Mouse (Mus musculus): ENCODE data around the gene C530025M09Rik.

Gene C530025M09Rik

DNA sequence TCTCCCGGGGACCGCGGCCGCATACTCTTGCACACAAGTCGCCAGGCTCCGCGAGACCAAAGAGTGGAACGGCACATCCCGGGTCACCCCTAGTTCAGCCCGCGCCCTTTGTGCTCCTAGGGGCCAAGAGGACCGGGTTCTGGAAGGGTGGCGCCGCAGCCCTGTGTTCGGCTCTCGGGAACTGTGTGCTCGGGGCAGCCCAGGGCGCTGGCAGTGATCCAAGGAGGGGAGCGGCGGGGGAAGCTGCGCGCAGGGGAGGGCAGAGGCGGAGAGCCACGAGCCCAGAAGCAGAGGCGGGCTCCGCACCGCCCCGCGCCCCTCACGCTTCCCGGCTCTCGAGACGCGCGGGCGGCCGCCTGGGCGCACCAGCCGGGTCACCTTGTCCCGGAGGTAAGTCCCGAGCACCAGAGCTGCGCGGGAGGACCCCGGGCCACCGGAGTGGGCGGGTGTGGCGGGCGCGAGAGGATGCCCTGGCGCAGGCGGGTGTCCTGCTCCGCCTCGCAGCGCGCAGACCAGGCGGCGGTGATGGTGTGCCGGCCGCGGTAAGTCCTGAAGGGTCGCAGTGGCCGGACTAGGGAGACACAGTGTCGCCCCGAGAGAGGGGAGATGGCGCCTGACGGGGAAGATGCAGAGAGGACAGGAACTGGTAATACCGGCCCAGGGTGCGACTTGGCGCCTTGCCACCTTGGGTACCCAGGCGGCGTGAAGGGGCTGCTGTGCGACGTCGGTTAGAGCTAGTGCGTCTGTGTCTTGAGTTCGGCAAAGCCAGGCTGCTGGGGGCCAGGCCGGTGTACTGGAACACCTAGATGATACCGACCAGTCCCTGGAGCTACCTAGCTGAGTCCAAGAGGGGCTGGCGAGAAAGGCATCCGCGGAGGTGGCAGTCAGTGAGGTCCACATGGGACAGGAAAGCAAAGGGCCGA is at the start of gene C530025M09Rik:
Gene C530025M09Rik (minus strand): TSS at position 678 of the 923 bp plus-strand sequence.
- no peak for DNase-seq (ENCODE audit: low spot score)

DNA sequence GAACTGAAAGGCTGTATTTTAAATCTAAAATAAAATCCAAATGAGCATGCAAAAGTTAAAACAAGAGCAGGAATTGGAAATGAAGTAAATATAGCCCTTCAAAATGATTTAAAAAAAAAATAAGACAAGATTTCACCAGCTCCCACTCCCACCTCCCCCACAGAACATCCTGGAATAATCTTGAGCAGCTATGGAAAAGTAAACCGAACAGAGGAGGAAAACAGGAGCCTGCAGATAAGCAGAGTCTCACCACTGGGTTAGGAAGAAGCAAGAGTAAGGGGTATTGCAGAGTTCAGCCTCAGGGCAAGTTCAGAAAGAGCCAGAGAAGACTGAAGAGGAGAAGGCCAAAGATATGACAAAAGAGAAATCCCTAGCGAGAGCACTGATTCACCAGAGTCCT is 46.9 kb upstream of the C530025M09Rik start:
- DNase-seq (ENCODE audit: low spot score), result no peak

DNA sequence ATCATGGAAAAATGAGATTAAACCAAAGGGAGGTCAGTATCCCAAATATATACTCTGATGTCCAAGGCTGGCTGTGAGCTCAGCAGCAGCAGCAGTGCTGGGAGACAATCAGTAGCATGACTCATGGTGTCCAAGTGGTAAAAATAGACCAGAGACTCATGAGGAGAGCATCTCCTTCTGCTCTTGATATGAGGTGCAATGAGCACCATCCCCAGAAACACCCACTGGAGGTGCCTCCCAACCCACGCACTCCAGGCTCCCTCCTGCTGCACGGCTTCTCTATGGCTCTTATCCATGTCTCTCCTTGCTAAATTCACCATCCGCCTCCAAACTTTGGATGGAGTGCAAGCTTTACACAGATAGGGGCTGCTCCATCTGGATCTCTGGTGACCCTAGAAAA is 42.3 kb upstream of the C530025M09Rik start:
- peak; percentile 58 for DNase-seq (ENCODE audit: low spot score)

DNA sequence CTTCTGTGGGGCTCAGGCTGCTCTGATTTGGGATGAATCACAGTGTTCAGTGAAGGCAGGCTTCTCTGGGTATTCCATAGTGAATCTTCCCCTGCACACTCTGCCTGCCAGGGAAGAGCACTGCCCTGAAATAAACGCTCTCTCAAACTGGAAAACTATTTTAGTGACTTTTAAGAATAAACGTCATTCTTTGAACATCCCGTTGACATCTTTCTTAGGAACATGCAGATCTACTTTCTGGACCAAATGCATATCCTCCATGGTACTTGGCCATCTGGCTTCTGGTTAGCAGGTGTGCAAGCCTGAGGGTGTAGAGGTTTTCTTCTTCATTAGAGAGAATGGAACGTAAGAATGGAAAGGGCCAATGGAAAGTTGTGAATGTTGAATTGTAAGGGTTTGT is 41.5 kb upstream of the C530025M09Rik start:
- no peak for DNase-seq (ENCODE audit: low spot score)

DNA sequence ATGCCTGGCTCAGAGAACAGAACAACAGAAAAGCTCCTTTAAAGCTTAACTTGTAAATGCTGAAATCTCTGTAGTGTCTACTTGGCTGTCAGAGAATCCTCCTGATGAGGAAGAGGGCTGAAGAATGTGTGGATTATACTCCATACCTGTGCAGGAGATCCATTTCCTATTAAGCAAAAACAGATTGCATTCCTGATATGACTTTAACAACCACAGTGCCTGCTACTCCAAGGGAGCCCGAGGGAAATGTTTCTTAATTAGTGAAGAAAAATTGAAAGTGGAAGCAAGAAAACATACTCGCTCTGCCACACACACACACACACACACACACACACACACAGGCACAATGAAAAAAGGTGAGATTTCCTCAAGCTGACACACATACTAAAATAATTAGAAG is 39.5 kb upstream of the C530025M09Rik start:
- no peak for DNase-seq (ENCODE audit: low spot score)

DNA sequence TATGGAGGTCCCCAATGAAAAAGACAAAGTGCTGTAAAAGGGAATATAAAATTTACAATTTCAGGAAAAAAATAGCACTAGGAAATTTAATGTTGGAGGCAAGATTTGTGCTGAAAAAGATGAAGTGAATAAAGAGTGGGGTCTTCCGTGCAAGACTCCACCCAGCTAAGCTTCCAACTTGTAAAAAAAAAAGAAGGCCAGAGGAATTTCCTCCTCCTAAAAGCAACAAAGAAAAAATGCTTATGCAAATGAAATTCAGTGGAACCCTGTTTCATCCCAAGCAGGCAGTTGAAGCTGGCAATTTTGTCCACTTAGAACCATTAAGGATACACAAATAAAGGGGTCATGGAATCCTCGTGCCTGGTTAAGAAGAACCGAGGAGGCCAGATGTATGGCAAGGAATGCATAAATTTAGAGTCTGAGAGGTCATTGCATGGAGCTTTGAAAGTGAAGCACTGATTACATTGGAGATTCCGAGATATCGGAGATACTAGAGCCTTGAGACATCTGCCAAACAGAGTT is 35.0 kb upstream of the C530025M09Rik start:
- DNase-seq (ENCODE audit: low spot score), result no peak

DNA sequence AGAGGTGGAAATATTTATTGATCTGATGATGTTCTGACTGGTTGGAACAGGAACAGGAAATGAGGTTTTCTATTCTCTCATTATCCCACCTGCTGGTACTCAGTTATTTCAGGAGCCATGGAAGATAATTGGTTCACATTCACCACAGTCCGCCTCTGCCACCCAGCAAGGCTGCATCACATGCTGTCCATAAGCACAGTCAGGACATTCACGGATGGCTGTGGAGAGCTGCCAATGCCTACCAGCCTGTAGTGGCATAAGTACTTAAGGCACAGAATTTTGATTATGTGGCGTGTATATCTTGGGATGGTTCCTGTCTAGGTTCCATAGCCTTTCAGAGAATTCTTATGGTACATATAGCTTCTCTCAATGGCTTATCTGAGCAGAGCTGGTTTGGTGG is 30.0 kb upstream of the C530025M09Rik start:
- no peak for DNase-seq (ENCODE audit: low spot score)

DNA sequence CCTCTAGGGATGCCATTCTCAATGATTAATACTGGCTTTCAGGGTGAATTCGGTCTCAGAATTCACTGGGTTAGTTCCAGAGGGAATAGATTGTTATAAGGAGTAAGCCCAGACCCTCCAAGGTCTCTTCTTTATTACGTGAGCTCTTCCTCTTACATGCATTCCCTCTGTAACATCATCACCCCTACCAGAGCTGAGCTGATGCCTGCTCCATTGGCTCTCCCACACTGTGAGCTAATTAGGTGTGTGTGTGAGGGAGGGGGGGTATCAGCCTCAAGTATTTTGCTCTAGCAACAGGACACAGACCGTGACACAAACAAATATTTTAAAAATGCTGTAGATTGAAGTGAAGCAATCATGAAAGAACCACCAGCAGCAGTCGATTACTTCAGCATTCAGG is 17.8 kb upstream of the C530025M09Rik start:
- no peak for DNase-seq (ENCODE audit: low spot score)

DNA sequence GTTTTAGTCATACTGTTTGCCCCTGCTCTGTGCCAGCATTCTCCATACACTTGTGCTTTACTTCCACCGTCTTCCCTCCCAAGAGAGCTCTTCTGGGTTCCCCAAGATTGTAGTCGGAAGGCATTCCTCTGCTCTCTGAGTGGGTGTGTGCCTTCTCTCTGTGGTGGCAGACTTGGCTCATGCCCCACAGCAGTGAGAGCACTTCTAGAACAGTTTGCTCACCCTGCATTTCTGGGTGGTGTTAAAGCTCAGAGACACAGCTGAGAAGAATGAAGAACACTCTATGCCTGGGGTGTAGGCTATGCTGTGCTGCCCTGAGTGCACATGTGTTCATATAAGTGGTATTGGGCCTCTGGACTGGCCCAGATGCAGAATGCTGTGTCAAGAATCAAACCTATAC is 13.6 kb upstream of the C530025M09Rik start:
- DNase-seq (ENCODE audit: low spot score), result no peak

DNA sequence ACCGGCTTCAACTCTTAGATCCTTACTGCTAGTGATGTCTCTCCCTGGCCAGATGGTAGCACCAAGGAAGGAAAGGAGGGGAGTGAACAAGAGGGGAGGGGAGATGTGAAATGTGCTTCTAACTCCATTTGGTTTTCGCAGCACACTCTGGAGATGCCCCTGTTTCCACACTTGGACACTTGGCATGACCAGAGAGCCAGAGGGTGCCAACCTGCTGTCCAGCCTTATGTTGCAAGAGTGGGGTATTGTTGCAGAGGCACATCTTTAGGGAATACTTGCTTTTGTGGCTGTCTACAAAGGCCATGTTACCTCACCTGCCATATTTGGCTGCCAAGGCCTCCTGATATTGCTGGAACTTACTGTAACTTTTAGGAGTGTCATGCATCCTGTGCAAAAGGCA is 8.7 kb upstream of the C530025M09Rik start:
- no peak for DNase-seq (ENCODE audit: low spot score)

DNA sequence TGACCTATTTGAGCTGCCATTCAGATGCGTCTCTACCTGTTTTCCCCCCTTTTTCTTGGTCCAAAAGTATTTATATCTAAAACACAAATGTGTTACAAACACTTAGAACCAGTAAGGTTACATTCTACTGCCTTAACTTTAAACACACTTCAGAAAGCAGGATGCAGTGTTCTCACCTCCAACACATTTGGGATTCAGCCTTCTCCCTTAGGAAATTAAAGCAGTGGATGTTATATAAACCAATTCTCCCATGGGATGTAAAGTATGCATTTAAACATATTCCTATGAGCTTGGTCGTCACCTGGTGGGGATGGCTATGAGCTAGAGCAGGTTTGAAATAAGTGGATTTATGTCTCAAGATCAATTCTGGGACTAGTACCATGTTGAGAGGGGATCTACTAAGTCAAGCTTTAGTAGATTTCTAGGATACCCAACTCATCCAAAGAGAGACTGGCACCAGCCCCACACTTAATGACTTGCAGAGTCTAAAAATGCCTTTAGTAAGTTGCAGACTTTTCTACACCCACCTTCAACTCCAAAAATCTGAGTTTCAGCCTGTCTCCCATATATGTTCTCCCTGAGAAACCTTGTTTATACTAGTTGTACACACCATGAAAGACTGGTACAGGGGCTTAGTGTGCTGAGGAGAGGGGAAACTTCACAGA is 5.6 kb upstream of the C530025M09Rik start:
- no peak for DNase-seq (ENCODE audit: low spot score)

DNA sequence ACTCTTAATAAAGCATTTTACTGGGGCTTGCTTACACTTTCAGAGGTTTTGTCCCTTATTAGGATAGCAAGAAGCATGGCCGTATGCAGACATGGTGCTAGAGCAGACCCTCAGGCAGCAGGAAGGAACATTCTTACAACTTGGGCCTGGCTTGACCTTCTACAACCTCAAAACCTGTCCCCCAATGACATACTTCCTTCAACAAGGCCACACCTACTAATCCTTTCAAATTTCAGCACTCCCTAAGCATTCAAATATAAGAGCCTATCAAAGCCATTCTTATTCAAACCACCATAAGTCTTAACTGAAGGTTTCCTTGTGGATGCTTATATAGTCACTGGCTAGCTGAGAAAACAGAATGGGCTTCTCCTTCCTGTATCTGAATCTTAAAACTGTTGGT is 4.1 kb upstream of the C530025M09Rik start:
- no peak for DNase-seq (ENCODE audit: low spot score)

DNA sequence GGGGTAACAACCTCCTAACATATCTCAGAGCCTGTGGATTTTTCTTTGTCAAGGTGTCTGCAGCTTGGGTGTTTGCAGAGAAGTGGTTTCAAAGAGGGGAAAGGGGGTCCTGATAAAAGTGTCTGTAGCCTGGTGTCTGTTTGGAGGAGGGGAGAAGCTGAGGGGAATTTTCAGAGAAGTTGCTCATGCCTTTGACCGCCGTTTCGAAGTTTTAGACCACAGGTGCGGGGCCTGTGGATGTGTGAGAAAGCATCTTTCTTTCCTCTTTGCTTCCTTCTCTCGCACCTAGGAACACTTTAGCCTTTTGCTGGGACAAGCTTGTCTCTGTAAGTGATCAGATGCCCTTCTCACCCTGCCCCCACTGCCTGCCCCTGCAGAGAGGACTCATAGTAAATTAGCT is 1.3 kb upstream of the C530025M09Rik start:
- no peak for DNase-seq (ENCODE audit: low spot score)

DNA sequence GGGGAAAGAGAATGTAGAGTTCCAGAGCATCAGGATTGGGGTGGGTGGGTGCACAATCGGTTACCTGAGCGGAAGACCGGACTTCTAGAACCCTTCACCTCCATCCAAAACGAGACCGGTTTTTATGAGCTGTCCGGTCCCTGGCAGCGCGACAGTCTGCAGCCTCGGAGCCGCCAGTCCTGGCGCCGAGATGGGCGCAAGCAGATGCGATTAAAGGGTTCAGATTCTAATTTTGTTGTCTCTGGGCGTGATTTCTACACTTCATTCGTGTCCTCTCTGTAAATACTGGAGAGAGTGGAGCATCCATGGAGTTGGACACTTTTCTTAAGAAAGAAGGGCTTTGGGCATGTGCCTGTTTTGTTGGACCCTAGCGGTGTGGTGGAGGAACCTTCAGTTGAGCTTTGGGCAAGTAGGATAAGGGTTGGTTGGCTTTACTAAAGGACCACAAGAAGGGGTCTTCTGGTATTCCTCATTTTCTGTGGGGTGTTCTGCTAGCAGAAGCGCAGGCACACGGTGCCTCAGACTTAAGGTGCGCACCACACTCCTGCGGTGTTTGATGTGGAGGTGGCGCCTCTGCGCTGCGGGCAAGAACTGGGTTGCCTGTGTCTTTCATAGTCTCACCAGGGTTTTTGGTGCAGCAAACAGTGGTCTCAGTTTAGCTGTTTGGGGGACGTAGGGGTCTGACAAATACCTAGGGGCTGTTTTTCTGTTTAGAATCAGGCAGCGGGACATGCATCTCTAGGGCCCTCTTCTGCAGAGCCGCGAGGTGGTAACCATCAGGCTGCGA is 639 bp upstream of the C530025M09Rik start:
- DNase-seq (ENCODE audit: low spot score), result no peak

DNA sequence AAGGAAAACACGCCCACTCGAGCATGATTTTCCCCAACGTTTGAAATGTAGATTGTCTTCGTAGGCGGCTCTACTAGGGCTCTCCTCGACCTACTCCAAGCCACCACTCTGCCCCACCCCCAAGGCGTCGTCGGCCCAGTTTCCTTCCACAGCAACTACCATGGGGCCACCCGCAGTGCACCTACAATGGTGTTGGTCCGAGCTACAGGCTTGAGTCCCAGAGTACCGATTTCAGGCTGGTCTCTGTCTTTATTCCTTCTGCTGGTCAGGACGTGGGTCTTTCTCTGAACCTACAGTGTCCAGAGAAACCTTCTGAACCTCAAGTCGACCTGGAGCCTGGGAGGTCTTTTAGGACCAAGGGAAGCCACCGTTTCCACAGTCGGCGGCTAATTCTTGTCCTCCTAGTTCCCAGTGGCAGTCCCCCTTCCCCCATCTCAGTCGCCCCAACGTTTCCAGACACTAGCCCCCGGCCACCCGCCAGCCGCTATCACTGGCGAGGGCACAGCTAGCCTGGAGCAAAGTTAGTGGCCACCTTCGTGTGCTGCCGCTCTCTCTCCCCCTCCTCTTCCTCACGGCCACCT is 968 bp downstream of the C530025M09Rik start:
- DNase-seq (ENCODE audit: low spot score), result no peak

DNA sequence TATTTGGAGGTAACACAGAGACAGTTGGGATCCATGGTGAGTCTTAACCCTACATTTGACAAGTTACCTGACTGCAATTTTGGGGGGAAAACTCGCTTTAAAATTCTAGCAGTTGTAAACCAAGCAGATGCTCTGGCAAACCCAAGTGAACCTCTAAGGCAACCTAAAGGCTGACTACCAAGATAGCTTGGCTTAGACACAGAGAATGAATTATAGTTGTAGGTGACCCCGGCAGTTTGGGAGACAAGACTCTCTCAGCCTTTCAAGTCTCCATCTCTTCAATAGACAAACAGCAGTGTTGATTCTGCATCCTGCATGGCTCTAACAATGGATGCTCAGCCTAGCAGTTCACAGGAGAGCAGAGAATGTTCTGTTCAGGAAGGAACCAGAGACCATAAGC is 2.1 kb downstream of the C530025M09Rik start, which contains the start of gene Syndig1:
Gene Syndig1 (plus strand): TSS at position 301 of the 400 bp plus-strand sequence.
- DNase-seq (ENCODE audit: low spot score), result no peak

DNA sequence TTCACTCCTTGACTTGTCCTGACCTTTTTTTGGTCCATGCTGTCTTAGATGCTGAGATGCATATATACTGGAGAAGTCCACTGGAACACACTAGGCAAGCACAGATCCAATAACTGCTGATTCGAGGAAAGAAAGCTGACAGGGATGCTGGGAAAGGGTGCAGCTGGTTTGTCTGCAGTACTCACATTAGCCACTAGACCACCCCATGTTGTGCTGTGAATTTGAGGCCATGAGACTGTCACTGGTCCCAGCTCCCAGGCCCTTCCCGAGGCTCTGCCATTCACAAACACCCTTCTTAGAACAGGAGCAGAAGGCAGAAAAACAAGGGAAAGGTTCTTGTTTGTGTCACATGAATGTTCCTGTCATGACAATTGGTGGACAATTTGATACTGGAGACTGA is 10.8 kb downstream of the C530025M09Rik start:
- DNase-seq (ENCODE audit: low spot score), result no peak

DNA sequence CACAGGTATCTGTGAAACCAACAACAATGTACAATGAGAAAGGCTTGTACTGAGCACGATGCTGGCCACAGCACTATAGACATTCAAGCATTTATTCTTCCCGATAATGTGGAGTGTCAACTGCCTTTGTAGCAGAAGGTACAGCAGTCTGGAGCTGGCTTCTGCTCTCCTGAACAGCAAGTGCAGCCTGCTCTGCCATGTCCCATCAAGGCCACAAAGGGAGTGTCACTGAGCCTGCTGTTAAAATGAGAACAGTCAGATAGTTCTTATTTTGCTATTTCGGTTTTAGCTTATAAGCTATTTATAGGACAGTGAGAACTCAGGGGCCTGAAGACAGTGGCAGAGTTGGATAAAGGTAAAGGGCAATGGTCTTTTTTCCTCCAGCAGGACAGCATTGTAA is 11.3 kb downstream of the C530025M09Rik start:
- no peak for DNase-seq (ENCODE audit: low spot score)

DNA sequence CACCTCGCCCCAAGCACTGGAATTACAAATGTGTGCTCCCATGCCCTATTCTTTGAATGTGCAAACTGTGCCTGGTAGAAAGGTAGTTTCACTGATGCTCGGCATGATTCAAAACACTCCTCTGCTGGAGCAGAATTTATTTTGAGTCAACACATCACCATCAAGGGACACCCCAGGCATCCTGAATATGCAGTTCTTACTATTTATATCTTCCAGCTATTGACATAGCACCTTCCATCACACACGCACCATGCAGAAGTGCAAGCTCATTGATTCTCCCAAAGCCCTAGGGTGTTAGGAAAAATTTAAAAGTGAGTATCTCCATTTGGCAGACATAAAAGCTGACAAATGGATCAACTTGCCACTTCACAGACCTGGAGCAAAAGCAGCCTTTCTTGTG is 12.6 kb downstream of the C530025M09Rik start:
- DNase-seq (ENCODE audit: low spot score), result no peak

DNA sequence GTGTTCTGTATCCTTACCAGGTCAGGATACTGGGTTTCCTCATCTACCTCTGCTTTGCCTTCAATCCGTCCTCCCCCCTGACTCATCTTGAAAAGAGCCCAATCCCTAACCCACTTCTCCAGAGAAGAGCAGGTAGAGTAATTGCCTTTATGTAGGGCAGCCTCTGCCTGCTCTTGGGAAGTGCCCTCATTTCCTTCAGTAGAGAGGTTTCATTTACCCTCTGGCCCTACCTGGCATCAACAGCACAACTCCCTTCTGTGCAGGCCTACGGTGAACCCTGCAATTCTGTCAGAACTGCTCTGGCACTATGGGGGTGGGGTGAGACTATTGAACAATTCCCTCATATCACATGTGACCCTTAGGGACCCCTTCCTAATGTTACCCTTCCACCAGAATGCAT is 18.1 kb downstream of the C530025M09Rik start:
- DNase-seq (ENCODE audit: low spot score), result no peak

DNA sequence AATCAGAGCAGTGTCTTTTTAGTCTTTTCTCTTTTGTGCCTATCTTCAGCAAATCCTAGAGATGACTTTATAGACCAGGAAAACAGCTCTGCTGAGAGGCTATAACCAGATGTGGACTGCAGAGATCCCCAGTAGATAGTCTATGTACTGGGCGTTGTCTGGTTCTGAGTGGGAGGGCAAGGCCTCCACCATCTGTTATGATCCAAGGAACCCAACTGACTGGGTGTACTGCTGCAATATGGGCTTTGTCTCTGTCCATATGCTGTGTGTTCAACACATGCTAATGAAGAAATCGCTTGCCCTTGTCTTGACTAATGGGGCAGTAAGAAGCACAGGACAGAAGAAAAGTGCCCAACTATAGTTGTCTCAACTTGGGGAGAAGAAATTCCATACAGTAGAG is 25.8 kb downstream of the C530025M09Rik start:
- no peak for DNase-seq (ENCODE audit: low spot score)

DNA sequence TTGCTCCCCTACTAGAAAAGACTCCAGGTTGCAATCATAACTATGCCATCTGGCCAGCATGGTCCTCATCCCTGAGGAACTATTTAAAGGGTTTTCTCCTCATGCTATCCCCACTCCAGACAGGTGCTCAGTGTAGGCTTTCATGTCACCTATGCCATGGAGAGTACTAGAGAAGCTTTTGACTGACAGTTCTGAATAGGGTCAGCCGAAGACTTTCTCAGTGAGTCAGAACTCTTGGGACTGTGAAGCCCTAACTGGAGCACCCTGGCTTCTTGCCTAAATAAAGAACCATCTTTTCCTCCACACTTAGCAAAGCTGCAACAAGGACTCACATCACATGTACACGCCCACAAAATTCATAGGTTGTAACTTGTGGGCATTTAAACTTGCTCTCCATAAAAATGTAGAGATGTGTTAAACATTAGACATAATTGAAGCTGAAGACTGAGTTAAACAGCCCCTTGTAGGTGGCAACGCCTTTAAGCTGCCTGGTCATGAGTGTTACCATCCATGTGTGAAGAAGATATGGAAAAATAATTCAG is 26.3 kb downstream of the C530025M09Rik start:
- no peak for DNase-seq (ENCODE audit: low spot score)
